Mouse (Mus musculus) adrenal gland, postnatal 36 days (tissue): Measurements from ENCODE around the gene Gm7271. TPM values are rescaled to one million over a fixed set of nuclear protein-coding genes. Genes with fewer than 3 reads are reported as not detected.

Source experiments
- total RNA-seq, 2 experiments: library from RNA; stranded (reverse); gene quantifications; 2 replicates each; pipeline ENCODE4 v1.2.3; 2021

Gm7271 gene
- total RNA-seq, 2 experiments from 2014 or later: not detected

Other genes with a start within 250 kb of the Gm7271 start
- gene Clock, start 179.2 kb upstream of the Gm7271 start, total RNA-seq: 10 to 100 TPM; 39.8 to 54.8 TPM
- gene Pdcl2, start 152.9 kb upstream of the Gm7271 start, total RNA-seq: not detected
- gene Nmu, start 120.3 kb upstream of the Gm7271 start, total RNA-seq: not detected
- gene Exoc1, start 45.3 kb downstream of the Gm7271 start, total RNA-seq: 10 to 100 TPM; 46.5 to 58.1 TPM
- gene Cep135, start 104.7 kb downstream of the Gm7271 start, total RNA-seq: 1 to 10 TPM; 4.5 to 5.3 TPM
- 10 to 100 TPM in 1 of 2 experiments, 1 to 10 TPM in 1; 6.4 to 15.6 TPM for gene C530008M17Rik, start 172.5 kb downstream of the Gm7271 start, total RNA-seq